Mouse (Mus musculus) cerebellum, postnatal 36 days (tissue): Measurements from ENCODE around the gene Plin1.

ENCODE experiments used
- DNase-seq, 2 experiments: peaks; one replicate each; pipeline ENCODE4 v3.0.0; 2021 to 2022; ENCODE audit warnings: mixed read lengths in 2 of 2

The Plin1 gene

DNA sequence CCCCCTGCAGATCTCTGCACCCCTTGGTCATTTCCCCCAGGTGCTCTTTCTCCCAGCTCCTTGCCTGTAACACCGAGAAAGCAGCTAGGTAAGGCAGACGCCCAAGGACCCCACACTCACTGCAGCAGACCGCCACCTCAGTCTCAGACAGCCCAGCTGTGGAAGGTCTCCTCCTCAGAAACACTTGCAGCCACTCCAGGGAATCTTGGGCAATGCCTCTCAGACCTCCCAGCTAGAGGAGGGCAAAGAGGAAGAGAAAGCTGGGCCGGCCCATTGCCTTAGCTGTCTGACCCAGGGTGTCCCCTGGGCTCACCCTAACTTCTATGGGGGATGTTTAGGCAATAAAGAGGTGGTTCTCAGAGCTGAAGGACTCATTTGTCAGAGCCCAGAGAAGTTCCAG, at the start of gene Plin1:
Gene Plin1 (minus strand): TSS at position 282 of the 400 bp plus-strand sequence.
- DNase-seq = no peak

DNA sequence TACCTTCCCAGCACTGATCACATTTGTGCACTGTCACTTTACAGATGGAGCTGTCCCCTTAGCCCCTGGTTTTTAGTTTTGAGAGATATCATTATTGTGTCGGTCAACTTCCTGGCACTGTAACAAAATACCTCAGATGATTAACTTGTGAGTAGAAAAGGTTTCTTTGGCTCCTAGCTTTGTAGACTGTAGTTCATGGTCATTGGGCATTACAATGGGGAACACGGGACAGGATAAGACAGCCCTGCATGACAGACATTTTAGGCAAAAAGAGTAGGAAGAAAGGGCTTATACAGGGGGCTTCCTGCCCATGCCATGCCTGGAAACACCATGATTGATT, 49.8 kb upstream of the Plin1 start:
- DNase-seq = no peak

DNA sequence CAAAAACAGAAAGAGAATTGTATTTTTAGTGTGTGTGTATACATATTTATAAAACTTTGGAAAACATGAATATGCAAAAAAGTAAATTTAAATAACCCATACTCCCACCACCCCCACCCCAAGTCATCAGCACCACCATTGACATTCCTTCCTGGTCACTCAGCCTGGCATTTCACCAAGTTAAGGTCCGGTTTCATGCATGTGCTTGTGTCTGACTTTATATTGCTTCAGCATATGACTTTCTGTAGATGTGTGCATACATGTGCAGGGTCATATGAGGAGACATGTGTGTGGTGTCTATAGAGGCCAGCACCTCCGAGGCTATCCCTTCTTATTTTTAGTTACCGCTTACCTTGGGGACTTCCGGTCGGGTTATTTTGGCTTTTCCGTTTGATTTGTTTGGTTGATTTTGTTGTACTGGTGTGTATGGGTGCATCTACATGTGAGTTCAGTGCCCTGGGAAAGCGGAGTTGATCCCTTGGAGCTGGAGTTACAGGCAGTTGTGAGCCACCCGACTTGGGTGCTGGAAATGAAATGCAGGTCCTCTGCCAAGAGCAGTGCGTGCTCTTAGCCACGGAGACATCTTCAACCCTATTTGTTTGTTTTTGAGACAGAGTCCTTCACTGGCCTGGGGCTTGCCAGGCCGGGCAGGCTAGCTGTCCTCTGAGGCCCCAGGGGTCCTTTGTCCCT, 49.3 kb upstream of the Plin1 start:
- no peak for DNase-seq

DNA sequence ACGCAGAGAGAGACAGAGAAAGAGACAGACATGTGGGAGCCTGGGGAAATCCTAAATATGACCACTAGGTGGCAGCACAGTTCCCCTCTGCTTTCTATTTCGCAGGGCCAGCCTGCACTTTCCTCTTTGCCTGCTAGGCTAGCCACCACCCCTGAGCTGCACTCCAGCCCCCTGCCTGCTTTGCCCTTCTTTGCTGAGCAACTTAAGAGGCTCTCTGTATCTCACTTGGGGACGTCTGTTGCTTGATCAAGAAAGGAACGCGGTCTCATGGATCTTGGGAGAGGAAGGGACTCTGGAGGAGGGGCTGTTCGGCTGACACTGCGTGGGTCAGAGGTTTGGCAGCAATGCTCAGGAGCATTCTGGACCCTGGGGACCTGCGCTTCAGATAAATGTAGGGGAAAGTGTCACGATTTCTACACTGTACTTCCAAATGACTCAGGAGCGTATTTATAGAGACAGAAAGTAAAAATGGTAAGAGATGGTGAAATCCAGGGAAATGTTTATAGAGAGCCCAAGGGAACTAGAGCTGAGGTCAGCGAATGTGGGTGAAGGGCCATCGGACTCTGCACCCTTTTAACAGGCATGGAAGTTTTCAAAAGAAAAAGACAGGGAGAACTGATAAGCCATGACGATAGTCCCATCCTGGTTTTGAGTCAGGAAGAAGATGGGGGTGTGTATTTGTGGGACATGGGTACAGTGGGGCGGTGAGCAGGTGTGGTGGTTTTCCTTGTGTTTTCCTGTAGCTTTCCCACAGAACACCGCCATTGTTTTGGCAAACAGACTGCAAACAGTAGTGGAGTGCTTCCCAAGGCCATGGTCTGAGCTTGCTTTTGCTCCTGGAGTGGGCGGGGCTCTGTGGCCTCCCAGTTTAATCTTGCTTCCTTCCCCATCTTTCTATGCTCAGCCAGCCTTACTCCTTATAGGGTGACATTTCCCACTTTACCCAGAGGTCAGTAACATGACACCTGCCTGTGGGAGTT, 48.2 kb upstream of the Plin1 start:
- DNase-seq = peak; percentile 67 to 76

DNA sequence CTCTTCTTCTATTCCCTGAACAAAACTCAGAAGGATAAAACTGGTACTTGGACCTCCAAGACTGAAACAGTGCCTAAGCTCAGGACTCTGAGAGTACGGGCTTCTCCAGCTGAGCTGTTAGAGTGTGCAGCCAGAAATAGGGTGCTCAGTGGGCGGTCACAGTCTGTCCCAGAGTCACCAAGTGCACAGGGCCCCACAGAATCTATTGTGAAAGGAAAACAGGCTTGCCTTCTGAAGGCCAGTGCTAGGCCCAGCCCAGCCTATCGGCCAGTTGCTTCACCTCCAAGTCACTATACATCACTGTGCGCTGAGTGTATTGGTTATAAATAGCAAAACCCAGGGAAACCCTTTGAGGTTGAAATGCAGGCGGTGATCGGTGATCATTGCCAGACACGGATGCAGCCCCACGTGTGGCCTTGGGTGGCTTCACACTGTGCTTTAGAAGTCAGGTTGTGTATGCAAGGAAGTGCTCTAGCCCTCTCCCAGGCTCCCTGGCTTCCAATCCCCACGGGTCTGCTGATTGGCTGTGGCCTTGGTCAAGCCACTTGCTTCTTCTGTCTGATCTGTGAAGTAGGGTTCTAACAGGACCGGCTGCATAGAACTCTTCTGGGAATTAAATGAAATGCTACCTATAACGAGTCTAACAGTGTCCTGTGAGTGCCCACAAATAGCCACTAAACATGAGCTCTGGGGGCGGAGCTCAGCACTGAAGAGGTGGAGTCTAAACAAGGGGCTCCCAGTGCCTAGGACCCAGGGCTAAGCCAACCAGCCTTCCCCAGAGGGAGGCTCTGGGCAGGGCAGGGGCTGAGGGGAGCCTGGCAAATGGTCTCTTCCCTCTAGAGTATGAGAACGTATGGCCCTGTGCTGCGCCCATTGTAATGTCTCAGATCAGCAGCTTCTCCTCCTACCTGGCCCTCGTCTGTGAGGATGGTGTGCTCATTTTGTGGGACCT, 39.1 kb upstream of the Plin1 start:
- no peak for DNase-seq

DNA sequence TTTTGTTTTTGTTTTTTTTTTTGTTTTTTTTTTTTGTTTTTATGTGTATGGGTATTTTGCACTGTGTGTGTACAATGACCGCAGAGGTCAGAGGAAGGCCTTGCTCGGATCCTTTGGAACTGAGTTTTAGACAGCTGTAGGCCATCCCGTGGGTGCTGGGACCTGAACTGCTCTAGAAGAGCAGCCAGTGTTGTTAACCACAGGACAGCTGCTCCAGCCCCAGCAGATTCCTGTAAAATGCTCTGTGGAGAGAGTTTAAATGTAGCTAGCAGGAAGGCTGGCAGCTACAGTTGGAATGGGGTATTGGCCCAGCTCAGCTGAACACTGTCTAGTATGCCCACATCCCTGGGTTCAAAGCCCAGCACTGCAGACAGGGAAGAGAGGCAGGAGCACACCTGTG, 37.0 kb upstream of the Plin1 start:
- DNase-seq = no peak

DNA sequence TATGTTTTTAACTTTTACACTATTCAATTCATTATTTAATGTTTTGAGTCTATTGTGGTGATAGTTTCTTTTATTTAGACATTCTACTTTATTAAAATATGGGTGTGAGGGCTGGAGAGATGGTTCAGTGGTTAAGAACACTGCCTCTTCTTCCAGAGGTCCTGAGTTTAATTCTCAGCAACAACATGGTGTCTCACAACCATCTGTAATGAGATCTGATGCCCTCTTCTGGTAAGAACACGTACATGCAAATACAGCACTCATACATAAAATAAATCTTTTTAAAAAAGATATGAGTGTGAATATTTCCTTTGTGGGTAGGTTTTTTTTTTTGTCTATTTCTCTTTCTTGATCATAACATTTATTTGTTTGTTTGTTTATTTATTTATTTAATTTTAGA, 33.3 kb upstream of the Plin1 start:
- no peak for DNase-seq

DNA sequence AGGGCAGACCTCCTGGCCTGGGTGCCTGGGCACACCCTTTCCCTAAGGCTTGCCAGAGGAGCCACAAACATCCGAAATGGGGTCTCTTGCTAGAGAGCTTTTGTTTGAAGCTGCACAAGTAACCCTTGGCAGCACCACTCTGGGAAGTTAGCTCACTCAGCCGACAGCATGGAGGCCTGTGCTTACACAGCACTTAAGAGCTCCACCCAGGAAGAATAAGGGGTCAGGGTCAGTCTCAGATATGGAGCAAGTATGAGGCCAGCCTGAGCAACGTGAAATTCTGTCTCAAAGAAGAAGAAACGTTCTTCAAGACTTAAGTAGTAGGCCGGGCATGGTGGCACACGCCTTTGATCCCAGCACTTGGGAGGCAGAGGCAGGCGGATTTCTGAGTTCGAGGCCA, 29.4 kb upstream of the Plin1 start:
- no peak for DNase-seq

DNA sequence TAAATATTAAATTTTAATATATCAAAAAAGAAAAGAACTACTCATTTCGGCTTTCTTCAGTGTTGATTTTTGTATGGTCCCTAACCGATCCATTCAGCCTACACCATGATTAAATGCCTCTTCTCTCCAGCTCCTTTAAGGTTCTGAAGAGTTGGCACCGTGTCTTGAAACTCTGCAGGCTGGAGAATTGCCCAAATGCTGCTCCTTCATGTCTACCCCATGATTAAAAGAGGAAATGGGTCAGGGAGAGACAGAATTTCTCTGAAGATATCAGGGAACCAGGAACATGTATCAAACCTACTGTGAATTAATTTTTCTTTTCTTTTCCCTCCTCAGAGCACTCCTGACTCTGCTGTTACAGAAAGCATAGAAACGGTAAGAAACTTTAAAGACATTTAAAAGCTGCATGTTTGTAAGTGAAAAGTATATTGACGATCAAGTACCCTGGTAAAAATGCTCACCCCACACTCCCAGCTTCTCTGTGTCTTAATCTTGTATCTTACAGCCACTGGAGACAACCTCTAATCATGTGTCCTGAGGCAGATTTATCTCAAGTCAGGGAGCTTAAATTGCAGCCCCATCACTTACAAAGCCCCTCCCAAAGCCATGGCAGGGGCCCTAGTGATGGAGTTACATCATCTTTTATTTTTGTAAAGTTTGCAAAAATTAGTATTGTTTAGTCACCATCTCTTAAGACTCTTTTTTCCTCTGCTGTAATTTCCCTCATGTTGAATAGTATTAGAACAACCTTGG, 28.6 kb upstream of the Plin1 start:
- no peak for DNase-seq

DNA sequence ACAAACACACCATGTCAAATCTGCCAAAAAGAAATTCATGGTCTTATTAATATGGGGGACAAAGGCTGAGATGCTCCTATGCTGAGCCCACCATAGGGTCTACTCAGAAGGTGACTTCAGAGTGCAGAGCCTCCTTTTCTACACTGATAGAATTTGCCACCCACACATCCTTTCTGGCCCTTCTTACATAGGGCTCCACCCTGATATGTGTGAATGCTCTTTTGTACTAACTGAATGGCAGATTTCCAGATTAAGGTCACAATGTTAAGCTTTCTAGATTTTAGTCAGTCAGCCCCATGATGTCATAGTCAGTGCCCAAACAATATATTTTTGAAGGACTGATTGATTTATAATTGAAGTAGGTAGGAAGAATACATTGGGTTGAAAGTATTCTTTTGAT, 27.1 kb upstream of the Plin1 start:
- DNase-seq = no peak

DNA sequence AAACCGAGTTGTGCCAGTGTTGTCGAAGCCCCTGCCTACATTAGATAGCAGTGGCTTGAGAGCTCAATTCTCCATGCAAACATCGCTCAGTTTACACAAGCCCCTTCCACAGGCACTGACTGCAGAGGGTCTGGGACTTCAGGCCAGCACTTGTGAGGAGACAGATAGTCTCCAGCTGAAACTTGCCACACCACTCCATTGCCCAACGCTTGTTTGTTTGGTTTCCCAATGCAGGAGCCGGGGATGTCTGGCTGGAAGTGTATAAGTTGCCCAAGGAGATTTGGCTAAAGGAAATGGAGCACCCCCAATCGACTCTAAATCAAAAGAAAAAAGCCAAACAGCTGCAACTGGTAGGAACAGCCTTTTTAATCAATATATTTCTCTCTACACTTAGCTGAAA, 25.5 kb upstream of the Plin1 start:
- no peak for DNase-seq

DNA sequence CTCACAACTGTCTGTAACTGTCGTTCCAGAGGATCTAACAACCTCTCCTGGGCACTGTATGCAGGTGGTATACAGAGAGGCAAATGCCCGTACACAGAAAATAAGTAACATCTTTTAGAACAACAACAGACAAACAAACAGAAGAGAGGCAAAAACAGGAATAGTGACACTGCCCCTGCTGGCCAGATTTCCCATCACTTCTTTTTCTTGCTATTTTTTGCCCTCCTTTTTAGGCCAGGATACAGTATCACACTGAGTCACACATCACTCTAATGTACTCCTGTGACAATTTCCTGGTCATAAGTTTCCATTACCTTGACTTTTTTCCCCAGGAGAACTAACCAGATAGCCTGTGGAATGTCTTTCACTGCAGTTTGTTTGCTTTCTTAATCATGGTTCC, 23.6 kb upstream of the Plin1 start:
- no peak for DNase-seq

DNA sequence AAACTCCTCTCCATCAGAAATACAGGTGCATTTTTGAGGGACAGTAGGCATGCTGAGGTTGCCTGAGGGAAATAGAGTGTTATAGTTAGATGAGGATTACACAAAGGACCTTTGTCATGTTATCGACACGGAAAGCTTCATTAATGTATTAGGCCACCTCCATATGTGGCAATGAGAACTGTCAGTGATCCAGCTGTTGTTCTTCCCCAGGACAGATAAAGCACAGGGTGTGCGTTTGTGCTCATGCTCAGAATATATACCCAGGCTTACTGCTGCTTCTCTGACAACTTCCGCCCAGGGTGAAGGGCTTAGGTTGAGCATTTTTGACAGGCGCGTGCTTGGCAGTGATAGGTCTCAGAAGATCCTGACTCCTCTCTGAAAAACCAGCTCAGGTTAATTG, 16.8 kb upstream of the Plin1 start:
- no peak for DNase-seq

DNA sequence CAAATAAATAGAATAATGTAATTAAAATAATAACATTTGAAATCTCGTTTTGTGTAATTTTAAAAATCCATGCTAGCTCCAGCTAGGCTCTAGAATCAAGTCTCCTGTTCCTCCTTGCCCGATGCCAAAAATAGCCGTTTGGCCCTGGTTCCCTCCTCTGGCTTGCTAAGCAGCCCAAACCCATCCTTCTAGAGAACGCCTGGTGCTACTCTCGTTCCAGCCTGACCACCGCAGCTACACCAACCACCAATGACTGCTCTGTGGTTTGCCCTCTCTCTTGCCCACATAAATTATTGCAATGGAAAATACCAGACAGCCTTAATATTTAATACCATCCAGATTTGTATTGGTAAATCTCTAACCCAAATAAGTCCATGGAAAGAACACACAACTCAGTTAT, 15.0 kb upstream of the Plin1 start:
- DNase-seq = no peak

DNA sequence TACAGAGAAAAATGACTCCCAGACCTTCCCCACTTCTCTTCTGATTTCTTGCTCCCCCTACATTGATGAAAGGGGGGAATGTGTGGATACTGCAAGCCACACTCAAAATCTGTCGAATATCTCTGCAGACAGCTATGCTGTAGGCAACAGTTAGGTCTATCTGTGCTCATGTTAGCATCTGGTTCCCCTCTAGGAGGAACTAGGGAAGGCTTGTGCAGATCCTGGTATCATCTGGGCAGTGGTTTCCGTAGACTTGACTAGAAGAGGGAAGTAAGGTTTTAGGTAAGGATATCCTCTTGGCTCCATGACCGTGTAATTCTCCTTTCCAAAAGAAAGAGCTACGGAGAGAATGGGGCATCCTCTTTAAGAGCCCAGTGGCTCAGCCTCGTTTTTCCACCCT, 11.9 kb upstream of the Plin1 start:
- no peak for DNase-seq

DNA sequence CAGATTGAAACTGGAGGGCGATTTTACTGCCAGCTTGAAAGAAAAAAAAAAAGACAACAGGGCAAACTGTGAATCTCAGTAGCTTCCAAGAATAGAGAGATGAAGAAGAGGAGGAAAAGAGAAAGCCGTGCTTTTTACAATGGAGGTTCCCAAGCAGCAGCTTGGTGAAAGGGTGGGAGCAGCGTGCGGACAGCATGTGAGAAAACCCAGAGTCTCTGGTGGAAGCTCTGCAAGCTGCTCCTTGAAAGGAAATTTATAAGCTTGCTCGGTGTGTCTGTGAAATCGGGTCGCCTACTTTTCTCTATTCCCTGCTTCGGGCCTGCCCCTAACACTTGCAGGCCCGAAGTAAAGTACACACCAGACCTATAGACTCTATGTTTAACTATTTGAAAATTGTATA, 11.3 kb upstream of the Plin1 start:
- no peak for DNase-seq

DNA sequence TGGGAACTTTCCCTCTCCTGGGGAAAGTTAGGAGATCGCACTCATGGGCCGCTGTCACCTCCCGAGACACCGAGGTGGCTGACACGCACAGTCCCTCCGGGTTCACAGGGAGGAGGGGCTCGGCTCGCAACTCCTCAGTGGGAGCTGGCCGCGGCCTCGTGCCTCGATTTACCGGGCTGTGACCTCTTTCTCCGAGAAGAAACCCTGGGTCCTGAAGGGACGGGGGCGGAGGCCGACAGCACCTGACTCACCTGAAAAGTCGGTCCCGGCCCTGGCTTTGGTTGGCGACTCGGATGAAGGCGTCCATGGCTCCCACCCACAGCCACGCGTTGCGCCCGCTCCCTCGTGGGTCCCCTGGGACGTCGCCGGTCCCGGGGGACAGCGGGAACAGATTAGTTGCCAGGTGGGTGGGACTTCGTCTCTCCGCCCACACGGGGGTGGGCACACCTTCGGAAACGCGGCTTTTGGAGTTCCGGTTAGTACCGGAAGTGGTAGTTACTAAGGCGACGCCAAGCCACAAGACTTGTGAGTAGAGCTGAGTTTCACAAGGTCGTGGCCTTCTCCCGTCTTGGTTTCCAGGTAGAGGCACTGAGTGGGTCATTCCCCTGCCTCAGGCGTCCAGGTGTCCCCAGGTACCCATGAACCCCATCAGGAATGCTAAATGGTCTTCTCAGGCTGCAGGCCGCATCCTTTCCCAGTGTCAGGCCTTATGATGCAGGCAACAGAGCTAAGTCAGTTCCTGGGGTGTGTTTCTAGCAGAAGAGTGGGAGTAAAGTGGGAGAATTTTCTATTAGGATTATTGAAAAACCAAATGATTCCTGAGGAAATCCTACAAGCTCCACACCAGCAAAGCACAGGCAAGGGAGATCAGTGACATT, 10.2 kb upstream of the Plin1 start, which contains the start of the genes Pex11a and Wdr93:
Gene Pex11a (minus strand): TSS at position 473 of the 878 bp plus-strand sequence.
Gene Wdr93 (plus strand): TSS at position 505 of the 878 bp plus-strand sequence.
- DNase-seq = peak; percentile 64 to 69

DNA sequence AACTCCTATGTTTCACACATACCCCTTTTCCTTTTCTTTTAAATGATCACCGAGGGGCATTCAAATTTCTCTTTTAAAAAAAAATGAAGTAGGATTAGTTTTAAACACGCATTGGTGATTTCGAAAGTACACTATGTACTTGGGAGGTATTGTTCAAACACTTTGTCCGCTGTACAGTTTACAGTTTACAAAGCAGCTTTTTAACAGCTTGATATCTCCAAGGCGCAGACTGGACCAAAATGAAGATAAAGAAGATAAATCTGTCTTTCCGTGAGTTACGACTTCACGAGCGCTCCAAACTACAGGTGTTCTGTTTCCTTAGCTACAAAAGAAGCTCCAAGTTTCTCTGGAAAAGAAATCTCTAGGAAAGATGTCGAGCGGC, 9.6 kb upstream of the Plin1 start:
- no peak for DNase-seq

DNA sequence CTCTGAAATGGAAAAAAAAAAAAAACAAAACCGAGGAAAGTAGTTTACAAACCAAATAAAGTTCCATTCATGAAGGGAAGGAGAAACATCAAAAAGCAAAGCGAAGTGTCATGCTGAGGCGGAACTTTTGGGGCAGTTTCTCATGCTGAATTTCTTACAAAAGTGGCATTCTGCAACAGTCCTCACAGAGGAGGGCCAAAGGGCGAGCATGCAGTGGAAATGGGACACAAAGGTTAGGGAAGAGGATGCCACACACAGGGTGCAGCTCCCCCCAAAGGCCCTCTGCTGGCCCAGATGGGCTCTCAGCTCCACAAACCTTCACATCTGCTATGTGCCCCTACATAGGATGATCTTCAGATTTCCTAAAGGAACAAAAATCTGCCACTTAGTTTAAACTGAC, 7.6 kb upstream of the Plin1 start:
- no peak for DNase-seq

DNA sequence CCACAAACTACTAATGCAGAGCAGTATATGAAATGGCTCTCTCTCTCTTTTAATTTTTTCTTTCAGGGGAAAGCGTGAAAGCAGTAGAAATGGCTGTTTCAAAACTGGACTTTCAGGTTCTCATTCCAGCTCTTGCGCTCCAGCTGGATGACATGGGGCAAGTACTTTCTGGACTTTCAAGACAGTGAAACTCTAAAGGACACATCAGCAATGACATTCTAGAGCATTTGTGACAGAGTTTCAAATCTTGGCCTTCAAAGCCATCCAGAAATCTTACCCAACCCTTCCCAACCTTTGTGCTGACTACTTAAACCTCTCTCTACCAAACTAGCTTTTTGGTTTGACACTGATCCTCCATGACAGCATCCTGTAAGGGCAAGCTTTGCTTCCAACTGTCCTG, 6.2 kb upstream of the Plin1 start:
- DNase-seq = no peak

DNA sequence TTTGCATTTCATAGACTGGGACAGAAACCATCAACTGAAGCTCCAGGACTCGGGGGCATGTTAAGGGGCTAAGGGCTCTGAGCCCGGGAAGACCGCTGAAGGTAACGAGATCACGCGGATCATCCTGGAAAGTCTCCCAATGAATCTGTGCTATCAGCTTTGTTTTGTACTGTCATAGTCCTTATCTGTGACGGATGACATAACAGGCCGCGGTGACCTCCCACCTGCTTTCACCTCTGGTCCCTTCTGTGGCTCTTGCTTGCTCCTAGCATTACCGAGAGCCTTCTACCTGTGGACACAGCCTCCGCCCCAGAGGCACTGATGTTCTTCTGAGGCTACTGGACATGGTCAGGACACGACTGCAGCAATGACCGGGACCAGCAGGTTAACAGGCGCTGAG, 3.8 kb upstream of the Plin1 start:
- DNase-seq = no peak
